In genomic region chr7:30072146-30073028, GRCm38 (mm10) we compare ENCODE assay signal across 8 mouse cellular contexts. TPM values are rescaled to one million over a fixed set of nuclear protein-coding genes. Genes with fewer than 3 reads are reported as not detected.
DNase-seq lines count a peak whose midpoint lies in the region; ATAC-seq and TF ChIP-seq lines count a peak whose summit lies in the region.

TSS of gene Zfp82 (minus strand) at chr7:30072900.

- no peak for TF ChIP-seq CTCF in ES-Bruce4 (IDR thresholded peaks at IDR 0.05; ENCODE audit: low read depth, low read length)
- TF ChIP-seq CTCF in lung, adult 2 months (IDR thresholded peaks at IDR 0.05; ENCODE audit: insufficient read depth, low read length), result no peak

- ATAC-seq in forebrain, embryonic 11.5 days (replicated peaks; ENCODE audit: low FRiP score), result peak; percentile 91
- peak; percentile 88 for ATAC-seq in heart, embryonic 16.5 days (replicated peaks; ENCODE audit: extremely low read depth, insufficient read depth, low FRiP score)
- ATAC-seq in neutrophil, adult 5-6 weeks (ENCODE audit: extremely low read depth, insufficient number of reproducible peaks, low FRiP score, poor library complexity, severe bottlenecking), result peak; percentile 74

- H3K9ac ChIP-seq in ES-Bruce4 (ENCODE audit: low read depth, poor library complexity, severe bottlenecking), result peak within 1 kb of the TSS; percentile 41
- peak within 1 kb of the TSS; percentile 77 for H3K9ac ChIP-seq in forebrain, embryonic 11.5 days (ENCODE audit: low read length)
- H3K9ac ChIP-seq in heart, embryonic 16.5 days (ENCODE audit: low read length), result peak within 1 kb of the TSS; percentile 93

- TF ChIP-seq POLR2A in ES-Bruce4 (IDR thresholded peaks at IDR 0.05; ENCODE audit: insufficient read depth, low read length), result peak; percentile 86
- peak; percentile 53; the same call in 1 of the 2 replicates for TF ChIP-seq POLR2A in lung, adult 2 months (IDR thresholded peaks at IDR 0.05; ENCODE audit: borderline replicate concordance, extremely low read depth, low read depth, low read length)

- WGBS in forebrain, embryonic 11.5 days, result under 1% methylated on average over 48 of the region's 50 CpGs
- under 1% methylated on average over 50 of the region's 50 CpGs for WGBS in heart, embryonic 16.5 days
- under 1% methylated on average over 50 of the region's 50 CpGs for WGBS in lung, adult 2 months

- peak; percentile 76 for DNase-seq in c-Kit-positive CD71-positive TER-119-negative erythroid progenitor cells, embryonic 14.5 days (ENCODE audit: low read depth)
- DNase-seq in forebrain, embryonic 11.5 days (ENCODE audit: low spot score), result peak; percentile 92
- peak; percentile 74 to 85 for DNase-seq in kidney, postnatal 36 days
- DNase-seq in lung, adult 2 months, result peak; percentile 74
- peak; percentile 83 for DNase-seq in testis, postnatal 14 days (ENCODE audit: low spot score)

- no peaks in the 10 kb centered on the region for H3K4me1 ChIP-seq in ES-Bruce4 (ENCODE audit: control insufficient read depth, insufficient read depth, low read length)
- peaks cover 3% of the 10 kb centered on the region; the same call in 1 of the 2 replicates for H3K4me1 ChIP-seq in forebrain, embryonic 11.5 days (replicated peaks; ENCODE audit: control insufficient read depth, insufficient read depth, low read length)
- H3K4me1 ChIP-seq in heart, embryonic 16.5 days (ENCODE audit: control insufficient read depth, insufficient read depth, low read length), result no peaks in the 10 kb centered on the region
- H3K4me1 ChIP-seq in lung, adult 2 months (ENCODE audit: control insufficient read depth, insufficient read depth, low read length), result peaks cover 3% of the 10 kb centered on the region; the same call in 1 of the 2 replicates

- H3K4me2 ChIP-seq in forebrain, embryonic 11.5 days (ENCODE audit: low read depth, low read length, severe bottlenecking), result peak within 1 kb of the TSS; percentile 96
- H3K4me2 ChIP-seq in heart, embryonic 16.5 days (ENCODE audit: low read depth, low read length), result peak within 1 kb of the TSS; percentile 82

- H3K27me3 ChIP-seq in ES-Bruce4 (ENCODE audit: control insufficient read depth, insufficient read depth, low read length, poor library complexity, severe bottlenecking), result no peaks in the 10 kb centered on the region
- no peaks in the 10 kb centered on the region for H3K27me3 ChIP-seq in forebrain, embryonic 11.5 days (ENCODE audit: control insufficient read depth, insufficient read depth, low read length)
- no peaks in the 10 kb centered on the region for H3K27me3 ChIP-seq in heart, embryonic 16.5 days (ENCODE audit: control insufficient read depth, insufficient read depth, low read length)

- H3K9me3 ChIP-seq in ES-Bruce4 (replicated peaks; ENCODE audit: control insufficient read depth, insufficient read depth, low read length, poor library complexity, severe bottlenecking), result no peaks in the 10 kb centered on the region
- no peaks in the 10 kb centered on the region for H3K9me3 ChIP-seq in forebrain, embryonic 11.5 days (ENCODE audit: control insufficient read depth, low read length)
- H3K9me3 ChIP-seq in heart, embryonic 16.5 days (replicated peaks; ENCODE audit: control insufficient read depth, low read length), result no peaks in the 10 kb centered on the region

- no peak for TF ChIP-seq EP300 in ES-Bruce4 (IDR thresholded peaks at IDR 0.05; ENCODE audit: insufficient read depth, low read depth, low read length)

- peak within 1 kb of the TSS; percentile 16 for H3K27ac ChIP-seq in ES-Bruce4 (ENCODE audit: insufficient read depth, low read length)
- peak within 1 kb of the TSS; percentile 41; the same call in 1 of the 2 replicates for H3K27ac ChIP-seq in forebrain, embryonic 11.5 days (ENCODE audit: low read depth, low read length)
- peak within 1 kb of the TSS; percentile 71 for H3K27ac ChIP-seq in heart, embryonic 16.5 days (ENCODE audit: low read length)

- peaks cover 1% of the 10 kb centered on the region for H3K36me3 ChIP-seq in ES-Bruce4 (ENCODE audit: control insufficient read depth, insufficient read depth, low read length, poor library complexity, severe bottlenecking)
- no peaks in the 10 kb centered on the region for H3K36me3 ChIP-seq in forebrain, embryonic 11.5 days (ENCODE audit: control insufficient read depth, insufficient read depth, low read length)
- peaks cover 10% of the 10 kb centered on the region; the same call in 1 of the 2 replicates for H3K36me3 ChIP-seq in heart, embryonic 16.5 days (ENCODE audit: control insufficient read depth, insufficient read depth)

- peak within 1 kb of the TSS; percentile 86 for H3K4me3 ChIP-seq in ES-Bruce4 (ENCODE audit: low read depth, low read length)
- peak within 1 kb of the TSS; percentile 71 for H3K4me3 ChIP-seq in forebrain, embryonic 11.5 days (ENCODE audit: low read depth, low read length)
- peak within 1 kb of the TSS; percentile 95 for H3K4me3 ChIP-seq in heart, embryonic 16.5 days (ENCODE audit: low read length)
- peak within 1 kb of the TSS; percentile 93 for H3K4me3 ChIP-seq in lung, adult 2 months (replicated peaks; ENCODE audit: extremely low read depth, low read depth, low read length)

RNA-seq across cellular contexts. Expression of gene Zfp82, which starts in this region (rescaled TPM):
- 13.4 and 15.4 TPM in 2 replicates for polyA plus RNA-seq in ES-Bruce4 (2011; ENCODE audit: insufficient read depth, insufficient read length, low read depth, missing spikeins)
- polyA plus RNA-seq in forebrain, embryonic 11.5 days (2014; fragmentation: Nextera tagmentation; extraction: Ambion mirVana), result 6.6 and 7.5 TPM in 2 replicates
- polyA plus RNA-seq in heart, embryonic 16.5 days (2015; fragmentation: Nextera tagmentation; extraction: Ambion mirVana), result 4.8 and 5.2 TPM in 2 replicates
- 0.31 and 1.0 TPM in 2 replicates for polyA plus RNA-seq in lung, adult 2 months (2012; rRNA removed)
- 9.6 and 12.9 TPM in 2 replicates for total RNA-seq in neutrophil, adult 5-6 weeks (2017)

Comparison
In these comparisons a context has a peak if more than half of its experiments do, and no peak if none do; other contexts are left out.
1. Peak in every context shown above with its lines: DNase-seq, ATAC-seq, H3K4me3 ChIP-seq and H3K27ac ChIP-seq.
2. H3K27ac ChIP-seq: peak in every context shown above with its lines; median percentile 71 in heart, embryonic 16.5 days; 41 in forebrain, embryonic 11.5 days; 16 in ES-Bruce4.
3. H3K9ac ChIP-seq: peak in every context shown above with its lines; median percentile 93 in heart, embryonic 16.5 days; 77 in forebrain, embryonic 11.5 days; 41 in ES-Bruce4.